Mouse (Mus musculus) ES-Bruce4 (cell line): ENCODE data around the gene Zfp687. TPM values are rescaled to one million over a fixed set of nuclear protein-coding genes. Genes with fewer than 3 reads are reported as not detected.
A peak's percentile ranks its signal among the peaks of the same experiment; 100 is the strongest.
"Not testable (repeated sequence)": the region's sequence is repeated elsewhere in the genome, so short reads cannot be mapped to it uniquely, and the experiment has no call there.

Experiments
- H3K27ac ChIP-seq: 2 replicates; pipeline ENCODE4 v1.5.1; 2012; ENCODE audit warnings: low read length, inconsistent platforms; ENCODE audit not compliant: insufficient read depth
- H3K27me3 ChIP-seq: 2 replicates; pipeline ENCODE4 v1.6.1; 2012; ENCODE audit warnings: mild to moderate bottlenecking, low read length, inconsistent platforms; ENCODE audit not compliant: control insufficient read depth, poor library complexity, insufficient read depth, severe bottlenecking
- H3K36me3 ChIP-seq: 2 replicates; pipeline ENCODE4 v1.6.1; 2012; ENCODE audit warnings: inconsistent platforms, mild to moderate bottlenecking, low read length, moderate library complexity; ENCODE audit not compliant: control insufficient read depth, poor library complexity, insufficient read depth, severe bottlenecking
- H3K4me1 ChIP-seq: one replicate; pipeline ENCODE4 v1.8.1; 2011; ENCODE audit warnings: low read length; ENCODE audit not compliant: control insufficient read depth, insufficient read depth
- H3K4me3 ChIP-seq: 2 replicates; pipeline ENCODE4 v1.5.1; 2011; ENCODE audit warnings: low read depth, mild to moderate bottlenecking, low read length
- H3K9ac ChIP-seq: 2 replicates; pipeline ENCODE4 v1.6.1; 2012; ENCODE audit warnings: low read depth, mild to moderate bottlenecking, inconsistent platforms; ENCODE audit not compliant: poor library complexity, severe bottlenecking
- H3K9me3 ChIP-seq: replicated peaks from 2 replicates; pipeline ENCODE4 v1.6.1; 2012; ENCODE audit warnings: mild to moderate bottlenecking, low read length, inconsistent platforms; ENCODE audit not compliant: control insufficient read depth, poor library complexity, insufficient read depth, severe bottlenecking
- CTCF ChIP-seq: IDR thresholded peaks from one replicate; pipeline ENCODE4 v1.8.1; 2011; ENCODE audit warnings: low read depth, low read length
- EP300 ChIP-seq: IDR thresholded peaks from 2 replicates; pipeline ENCODE4 v1.6.1; 2011; ENCODE audit warnings: low read depth, low read length; ENCODE audit not compliant: insufficient read depth
- POLR2A ChIP-seq: IDR thresholded peaks from one replicate; pipeline ENCODE4 v1.8.1; 2011; ENCODE audit warnings: low read length; ENCODE audit not compliant: insufficient read depth
- polyA plus RNA-seq: library from polyadenylated mRNA; stranded (reverse); fragments of >200 nt; gene quantifications from 2 replicates; pipeline ENCODE4 v1.2.4, GENCODE M21; 2011; ENCODE audit warnings: low read depth; ENCODE audit not compliant: missing spikeins, insufficient read depth, insufficient read length

The Zfp687 gene
- polyA plus RNA-seq, 1 experiment, result 56.5 TPM

DNA sequence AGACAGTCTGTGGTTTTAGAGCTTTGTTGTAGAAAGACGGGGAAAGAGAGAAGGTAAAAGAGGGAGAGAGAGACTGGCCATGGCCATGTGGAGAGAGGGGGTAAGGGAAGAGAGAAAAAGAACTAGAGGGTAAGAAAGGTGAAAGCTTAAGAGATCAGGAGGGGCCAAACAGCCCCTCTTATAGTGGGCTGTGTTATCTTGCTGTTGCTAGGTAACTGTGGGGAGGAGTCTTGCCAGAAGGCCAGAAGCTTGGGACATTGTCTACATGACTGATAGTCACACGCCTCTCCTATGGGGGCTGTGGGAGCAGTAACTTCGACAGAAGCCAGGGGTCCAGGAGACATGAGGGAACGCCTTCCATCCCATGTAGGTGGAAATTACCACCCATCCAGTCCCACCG, 10.0 kb upstream of the Zfp687 start:
- no peak overlapping the region for H3K27ac ChIP-seq
- TF ChIP-seq POLR2A, result no peak
- TF ChIP-seq CTCF, result no peak
- no peak for TF ChIP-seq EP300
- H3K36me3 ChIP-seq, result no peaks in the 10 kb centered on the region
- no peaks in the 10 kb centered on the region for H3K9me3 ChIP-seq
- H3K27me3 ChIP-seq, result no peaks in the 10 kb centered on the region
- no peaks in the 10 kb centered on the region for H3K4me1 ChIP-seq
- no peak overlapping the region for H3K4me3 ChIP-seq
- no peak overlapping the region for H3K9ac ChIP-seq

DNA sequence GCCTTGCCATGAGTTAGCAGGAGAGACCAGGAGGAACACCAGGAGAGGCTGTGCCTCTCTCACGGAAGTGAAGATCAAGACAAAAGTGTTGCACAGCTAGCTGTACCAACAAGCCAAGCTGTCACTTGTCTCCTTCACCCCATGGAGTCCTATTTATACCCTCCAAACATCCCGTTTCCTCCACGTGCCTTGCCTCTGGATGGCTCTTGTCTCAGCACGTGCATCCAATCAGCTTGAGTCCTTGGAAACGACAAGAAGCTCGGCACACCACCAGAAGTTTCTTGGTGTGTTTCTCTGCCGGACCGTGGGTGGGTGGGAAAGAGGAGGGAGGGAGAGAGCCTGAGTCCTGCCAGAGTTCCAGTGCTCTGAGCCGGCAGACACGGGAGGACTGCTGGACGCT, 9.3 kb upstream of the Zfp687 start:
- Histone ChIP-seq H3K27me3 (no peaks in the 10 kb centered on the region), H3K4me3 (no peak overlapping the region), H3K36me3 (no peaks in the 10 kb centered on the region), H3K27ac (no peak overlapping the region), H3K9ac (no peak overlapping the region), H3K4me1 (no peaks in the 10 kb centered on the region), H3K9me3 (no peaks in the 10 kb centered on the region)
- no peak for TF ChIP-seq CTCF
- no peak for TF ChIP-seq EP300
- TF ChIP-seq POLR2A, result no peak

GRCm38 (mm10) chr3:95020956-95021355, 5.7 kb upstream of the Zfp687 start:
- not testable (repeated sequence) for H3K4me1 ChIP-seq, H3K9me3 ChIP-seq, H3K4me3 ChIP-seq, H3K27ac ChIP-seq, H3K36me3 ChIP-seq, H3K27me3 ChIP-seq, H3K9ac ChIP-seq

GRCm38 (mm10) chr3:95018741-95019140, 3.5 kb upstream of the Zfp687 start:
- TF ChIP-seq EP300 (no peak), POLR2A (no peak), CTCF (no peak)
- no peak overlapping the region for H3K27ac ChIP-seq
- no peaks in the 10 kb centered on the region for H3K9me3 ChIP-seq
- no peak overlapping the region for H3K9ac ChIP-seq
- H3K27me3 ChIP-seq, result no peaks in the 10 kb centered on the region
- H3K4me3 ChIP-seq, result no peak overlapping the region
- no peaks in the 10 kb centered on the region for H3K36me3 ChIP-seq
- no peaks in the 10 kb centered on the region for H3K4me1 ChIP-seq

DNA sequence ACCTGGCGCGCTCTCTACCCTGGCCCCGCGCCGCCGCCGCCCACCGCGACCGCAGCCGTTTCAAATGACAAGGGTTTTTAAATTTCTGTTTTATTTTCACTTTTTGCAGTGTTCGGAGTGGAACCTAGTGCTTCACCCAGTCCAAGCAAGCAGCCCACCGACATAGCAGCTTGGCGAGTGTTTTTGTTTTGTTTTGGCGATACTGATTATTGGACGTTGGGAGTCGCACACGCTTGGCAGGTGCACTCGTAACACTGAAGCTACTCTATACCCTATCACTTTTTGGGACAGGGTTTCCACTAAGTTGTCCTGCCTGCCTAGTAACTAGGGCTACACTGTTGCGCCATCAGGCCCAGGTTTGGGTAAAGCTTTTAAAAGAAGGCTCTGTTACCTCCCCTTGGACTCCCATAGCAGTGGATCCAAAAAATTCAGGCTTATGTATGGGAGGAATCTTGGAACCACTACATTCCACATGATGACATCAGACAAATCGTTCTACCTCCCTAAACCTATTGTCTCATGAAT, 1.3 kb upstream of the Zfp687 start:
- Histone ChIP-seq H3K4me3 (peak overlapping the region; percentile 60), H3K9ac (peak overlapping the region; percentile 70), H3K27me3 (no peaks in the 10 kb centered on the region), H3K9me3 (no peaks in the 10 kb centered on the region), H3K27ac (peak overlapping the region; percentile 69), H3K36me3 (peaks cover 6% of the 10 kb centered on the region), H3K4me1 (no peaks in the 10 kb centered on the region)
- TF ChIP-seq POLR2A (no peak), CTCF (no peak), EP300 (no peak)

GRCm38 (mm10) chr3:95015891-95016531, 763 bp upstream of the Zfp687 start:
- H3K27ac ChIP-seq, result peak overlapping the region; percentile 91
- H3K27me3 ChIP-seq, result no peaks in the 10 kb centered on the region
- H3K4me3 ChIP-seq, result peak overlapping the region; percentile 60
- TF ChIP-seq POLR2A, result peak; percentile 51
- no peak for TF ChIP-seq CTCF
- peak; percentile 26; the same call in 1 of the 2 replicates for TF ChIP-seq EP300
- peak overlapping the region; percentile 70 for H3K9ac ChIP-seq
- H3K36me3 ChIP-seq, result peaks cover 11% of the 10 kb centered on the region
- H3K4me1 ChIP-seq, result no peaks in the 10 kb centered on the region
- H3K9me3 ChIP-seq, result no peaks in the 10 kb centered on the region
